Mouse (Mus musculus) midbrain, embryonic 12.5 days (tissue): Measurements from ENCODE around the gene Yipf2. TPM values are rescaled to one million over a fixed set of nuclear protein-coding genes. Genes with fewer than 3 reads are reported as not detected.

Source experiments
- ATAC-seq: fragments of 200-750 bp; cut with Nextera tagmentation; 2 replicates; pipeline ENCODE4 v1.8.0; 2017; ENCODE audit warnings: low read depth, moderate TSS enrichment, moderate library complexity; ENCODE audit not compliant: low FRiP score
- H3K27ac ChIP-seq: fragments of 300-500 bp; sonication (generic); replicated peaks from 2 replicates; pipeline ENCODE4 v1.5.1; 2016; ENCODE audit warnings: mild to moderate bottlenecking
- H3K27me3 ChIP-seq: fragments of 300-500 bp; sonication (generic); 2 replicates; pipeline ENCODE4 v1.6.1; 2016; ENCODE audit warnings: mild to moderate bottlenecking
- H3K36me3 ChIP-seq: fragments of 300-500 bp; sonication (generic); 2 replicates; pipeline ENCODE4 v1.6.1; 2016
- H3K4me1 ChIP-seq: fragments of 300-500 bp; sonication (generic); 2 replicates; pipeline ENCODE4 v1.6.1; 2016
- H3K4me2 ChIP-seq: fragments of 300-500 bp; sonication (generic); replicated peaks from 2 replicates; pipeline ENCODE4 v1.6.1; 2016; ENCODE audit warnings: mild to moderate bottlenecking, moderate library complexity
- H3K4me3 ChIP-seq: fragments of 300-500 bp; sonication (generic); 2 replicates; pipeline ENCODE4 v1.5.1; 2016; ENCODE audit warnings: mild to moderate bottlenecking
- H3K9ac ChIP-seq: fragments of 300-500 bp; sonication (generic); replicated peaks from 2 replicates; pipeline ENCODE4 v1.6.1; 2016; ENCODE audit warnings: mild to moderate bottlenecking, moderate library complexity
- H3K9me3 ChIP-seq: fragments of 300-500 bp; sonication (generic); 2 replicates; pipeline ENCODE4 v1.6.1; 2016; ENCODE audit warnings: mild to moderate bottlenecking
- WGBS: fragments of 180-500 bp; shearing (Covaris S2); methylation state at CpG from one replicate; pipeline ENCODE4 v1.1.7; 2016; 5-methylcytosine and 5-hydroxymethylcytosine counted together
- polyA plus RNA-seq: library from polyadenylated mRNA; unstranded; fragments of >200 nt; fragmentation: Nextera tagmentation; extraction: Ambion mirVana; gene quantifications from 2 replicates; pipeline ENCODE4 v1.2.1, GENCODE M21; 2016

The Yipf2 gene
- polyA plus RNA-seq, 1 experiment from 2014 or later = 21.2 TPM

- H3K27ac ChIP-seq = no peak overlapping the region
- no peaks in the 10 kb centered on the region for H3K9me3 ChIP-seq
- H3K27me3 ChIP-seq = no peaks in the 10 kb centered on the region
- no peaks in the 10 kb centered on the region for H3K4me1 ChIP-seq
- 93% methylated on average over 8 of the region's 8 CpGs for WGBS
- H3K4me3 ChIP-seq = no peak overlapping the region
- ATAC-seq = no peak
- H3K4me2 ChIP-seq = no peak overlapping the region
- H3K36me3 ChIP-seq = peaks cover 47% of the 10 kb centered on the region
- H3K9ac ChIP-seq = no peak overlapping the region
These were observed 23.9 kb downstream of the Yipf2 start for GRCm38 (mm10) chr9:21568657-21569255.

DNA sequence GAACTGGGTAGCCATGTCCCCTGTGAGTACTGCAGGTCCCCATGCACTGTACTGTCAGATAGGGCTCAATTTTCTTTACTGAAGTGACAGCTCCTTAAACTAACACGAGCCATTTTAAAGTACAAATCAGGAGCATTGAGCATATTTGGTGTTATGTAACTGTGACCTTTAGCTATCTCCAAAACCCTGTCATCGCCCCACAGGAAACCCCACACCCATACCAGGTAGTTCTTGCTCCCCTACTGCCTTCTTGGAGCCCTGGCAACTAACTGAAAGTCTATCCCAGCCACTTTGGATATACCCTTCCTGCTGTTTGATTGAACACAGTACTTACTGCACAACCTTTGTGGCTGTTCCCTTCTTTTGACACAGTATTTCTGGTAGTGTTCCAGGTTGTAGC, 25.6 kb downstream of the Yipf2 start:
- WGBS = 98% methylated on average over 2 of the region's 2 CpGs
- Histone ChIP-seq H3K4me1 (no peaks in the 10 kb centered on the region), H3K9me3 (no peaks in the 10 kb centered on the region), H3K9ac (no peak overlapping the region), H3K36me3 (peaks cover 32% of the 10 kb centered on the region), H3K27me3 (no peaks in the 10 kb centered on the region), H3K4me2 (no peak overlapping the region), H3K27ac (no peak overlapping the region), H3K4me3 (no peak overlapping the region)
- ATAC-seq = no peak

- no peak overlapping the region for H3K9ac ChIP-seq
- no peak overlapping the region for H3K4me2 ChIP-seq
- no peak overlapping the region for H3K4me3 ChIP-seq
- no peak overlapping the region for H3K27ac ChIP-seq
- H3K9me3 ChIP-seq = no peaks in the 10 kb centered on the region
- H3K36me3 ChIP-seq = peaks cover 30% of the 10 kb centered on the region
- ATAC-seq = no peak
- 83% methylated on average over 1 of the region's 1 CpGs for WGBS
- H3K4me1 ChIP-seq = no peaks in the 10 kb centered on the region
- no peaks in the 10 kb centered on the region for H3K27me3 ChIP-seq
These were observed 26.1 kb downstream of the Yipf2 start for GRCm38 (mm10) chr9:21566538-21566937.

- H3K36me3 ChIP-seq = peaks cover 19% of the 10 kb centered on the region
- H3K4me3 ChIP-seq = no peak overlapping the region
- H3K27me3 ChIP-seq = no peaks in the 10 kb centered on the region
- no peak overlapping the region for H3K27ac ChIP-seq
- ATAC-seq = no peak
- H3K9me3 ChIP-seq = no peaks in the 10 kb centered on the region
- WGBS = 95% methylated on average over 4 of the region's 4 CpGs
- H3K9ac ChIP-seq = no peak overlapping the region
- no peaks in the 10 kb centered on the region for H3K4me1 ChIP-seq
- no peak overlapping the region for H3K4me2 ChIP-seq
These were observed 27.5 kb downstream of the Yipf2 start for GRCm38 (mm10) chr9:21565004-21565586.

DNA sequence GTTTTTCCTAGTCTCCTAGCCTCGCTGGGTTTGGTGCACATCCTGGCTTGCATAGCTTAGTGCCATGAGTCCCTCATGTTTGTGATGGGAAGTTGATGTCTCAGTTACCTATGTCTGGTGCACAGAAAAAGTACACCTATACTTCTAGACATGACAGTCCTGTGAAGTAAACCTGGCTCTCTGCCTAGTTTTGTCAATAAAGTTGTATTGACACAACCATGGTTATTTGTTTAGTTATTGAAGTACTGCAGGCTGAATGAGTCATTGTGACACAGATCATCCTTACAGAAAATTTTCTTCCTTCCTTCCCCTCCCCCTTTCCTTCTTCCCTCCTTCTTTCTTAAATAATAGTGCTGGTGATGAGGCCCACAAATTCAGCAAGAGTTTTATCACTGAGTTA, 28.2 kb downstream of the Yipf2 start:
- Histone ChIP-seq H3K36me3 (peaks cover 12% of the 10 kb centered on the region), H3K4me1 (no peaks in the 10 kb centered on the region), H3K27ac (no peak overlapping the region), H3K9me3 (no peaks in the 10 kb centered on the region), H3K9ac (no peak overlapping the region), H3K4me2 (no peak overlapping the region), H3K27me3 (no peaks in the 10 kb centered on the region), H3K4me3 (no peak overlapping the region)
- no peak for ATAC-seq
- WGBS = 79% methylated on average over 1 of the region's 1 CpGs

- H3K9me3 ChIP-seq = no peaks in the 10 kb centered on the region
- no peaks in the 10 kb centered on the region for H3K27me3 ChIP-seq
- H3K27ac ChIP-seq = no peak overlapping the region
- H3K9ac ChIP-seq = no peak overlapping the region
- peaks cover 7% of the 10 kb centered on the region; the same call in 1 of the 2 replicates for H3K4me1 ChIP-seq
- ATAC-seq = no peak
- no peak overlapping the region for H3K4me3 ChIP-seq
- H3K36me3 ChIP-seq = peaks cover 14% of the 10 kb centered on the region
- 95% methylated on average over 3 of the region's 3 CpGs for WGBS
- no peak overlapping the region for H3K4me2 ChIP-seq
These were observed 33.5 kb downstream of the Yipf2 start for GRCm38 (mm10) chr9:21559151-21559550.

- WGBS = 94% methylated on average over 4 of the region's 4 CpGs
- H3K27ac ChIP-seq = no peak overlapping the region
- peaks cover 14% of the 10 kb centered on the region for H3K36me3 ChIP-seq
- no peak overlapping the region for H3K4me2 ChIP-seq
- no peak for ATAC-seq
- H3K27me3 ChIP-seq = no peaks in the 10 kb centered on the region
- H3K9ac ChIP-seq = no peak overlapping the region
- H3K9me3 ChIP-seq = no peaks in the 10 kb centered on the region
- H3K4me3 ChIP-seq = no peak overlapping the region
- peaks cover 7% of the 10 kb centered on the region; the same call in 1 of the 2 replicates for H3K4me1 ChIP-seq
These were observed 34.3 kb downstream of the Yipf2 start for GRCm38 (mm10) chr9:21558366-21558765.

DNA sequence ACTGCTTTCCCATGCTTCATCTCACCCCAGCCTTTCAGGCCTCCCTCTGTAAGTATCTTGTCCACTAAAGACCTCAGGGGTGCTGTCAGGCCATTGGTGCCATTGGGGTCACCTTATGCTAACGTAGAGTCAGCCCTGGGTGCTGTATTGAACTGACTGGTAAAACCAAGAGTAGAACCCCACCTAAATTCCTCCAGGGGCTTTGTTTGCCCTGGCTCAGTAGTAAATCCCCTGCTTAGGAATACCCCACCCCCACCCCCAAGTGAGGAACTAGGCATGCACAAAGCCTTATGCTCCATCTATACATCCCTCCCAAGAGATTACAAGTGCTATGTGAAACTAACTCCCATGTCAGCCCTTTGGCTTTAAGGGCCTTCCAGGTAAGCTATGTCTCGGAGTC, 35.1 kb downstream of the Yipf2 start:
- Histone ChIP-seq H3K4me3 (no peak overlapping the region), H3K4me1 (peaks cover 7% of the 10 kb centered on the region; the same call in 1 of the 2 replicates), H3K27me3 (no peaks in the 10 kb centered on the region), H3K4me2 (no peak overlapping the region), H3K27ac (no peak overlapping the region), H3K9me3 (no peaks in the 10 kb centered on the region), H3K9ac (no peak overlapping the region), H3K36me3 (peaks cover 14% of the 10 kb centered on the region)
- no peak for ATAC-seq
- 86% methylated on average over 2 of the region's 2 CpGs for WGBS

GRCm38 (mm10) chr9:21556996-21557395, 35.6 kb downstream of the Yipf2 start:
- Histone ChIP-seq H3K4me1 (peaks cover 7% of the 10 kb centered on the region; the same call in 1 of the 2 replicates), H3K9me3 (no peaks in the 10 kb centered on the region), H3K36me3 (peaks cover 14% of the 10 kb centered on the region), H3K4me2 (no peak overlapping the region), H3K27ac (no peak overlapping the region), H3K4me3 (no peak overlapping the region), H3K9ac (no peak overlapping the region), H3K27me3 (no peaks in the 10 kb centered on the region)
- no peak for ATAC-seq
- WGBS = 88% methylated on average over 2 of the region's 2 CpGs

- ATAC-seq = no peak
- Histone ChIP-seq H3K9ac (no peak overlapping the region), H3K27ac (no peak overlapping the region), H3K36me3 (peaks cover 20% of the 10 kb centered on the region), H3K27me3 (no peaks in the 10 kb centered on the region), H3K4me1 (peaks cover 7% of the 10 kb centered on the region; the same call in 1 of the 2 replicates), H3K4me3 (no peak overlapping the region), H3K9me3 (no peaks in the 10 kb centered on the region), H3K4me2 (no peak overlapping the region)
- WGBS = 81% methylated on average over 6 of the region's 6 CpGs
These were observed 37.4 kb downstream of the Yipf2 start for GRCm38 (mm10) chr9:21555198-21555742.

DNA sequence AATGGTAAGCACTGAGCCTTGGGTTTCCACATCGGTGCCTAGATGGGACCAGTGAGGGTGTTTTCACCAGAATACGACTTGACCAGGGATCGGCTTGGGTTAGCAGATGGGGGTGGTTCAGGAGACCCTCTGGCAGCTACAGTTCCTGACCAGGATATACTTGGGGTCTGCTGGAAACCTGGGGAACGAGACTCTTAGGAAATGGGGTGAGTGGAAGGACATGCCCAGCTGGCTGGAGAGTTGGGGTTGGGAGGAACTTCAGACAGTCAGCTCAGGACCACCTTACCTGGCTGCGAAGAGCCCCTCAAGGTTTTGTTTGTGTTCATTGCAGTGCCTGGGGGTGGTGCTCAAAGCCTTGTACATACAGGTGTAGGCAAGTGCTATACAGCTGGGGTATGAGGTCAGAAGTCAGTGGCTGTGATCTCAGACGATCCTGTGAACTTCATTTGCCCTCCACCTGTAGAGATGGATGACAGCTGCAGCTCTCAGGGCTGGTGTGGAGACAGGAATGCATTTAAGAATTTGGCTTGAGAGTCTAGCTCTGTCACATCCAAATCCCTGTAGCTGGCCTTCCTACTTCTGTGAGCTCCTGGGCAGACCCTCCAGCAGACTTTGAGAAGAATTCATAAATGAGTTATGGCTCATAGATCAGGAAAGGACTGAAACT, 38.9 kb downstream of the Yipf2 start:
- H3K27me3 ChIP-seq = no peaks in the 10 kb centered on the region
- H3K4me2 ChIP-seq = no peak overlapping the region
- no peak for ATAC-seq
- 87% methylated on average over 6 of the region's 6 CpGs for WGBS
- no peak overlapping the region for H3K4me3 ChIP-seq
- H3K4me1 ChIP-seq = peaks cover 13% of the 10 kb centered on the region
- no peaks in the 10 kb centered on the region for H3K9me3 ChIP-seq
- H3K27ac ChIP-seq = no peak overlapping the region
- H3K9ac ChIP-seq = no peak overlapping the region
- H3K36me3 ChIP-seq = peaks cover 27% of the 10 kb centered on the region

- no peak for ATAC-seq
- WGBS = 92% methylated on average over 2 of the region's 2 CpGs
- H3K27ac ChIP-seq = no peak overlapping the region
- H3K9ac ChIP-seq = no peak overlapping the region
- H3K27me3 ChIP-seq = no peaks in the 10 kb centered on the region
- no peak overlapping the region for H3K4me3 ChIP-seq
- H3K9me3 ChIP-seq = no peaks in the 10 kb centered on the region
- H3K36me3 ChIP-seq = peaks cover 27% of the 10 kb centered on the region
- H3K4me2 ChIP-seq = no peak overlapping the region
- H3K4me1 ChIP-seq = peaks cover 16% of the 10 kb centered on the region
These were observed 41.6 kb downstream of the Yipf2 start for GRCm38 (mm10) chr9:21551049-21551448.
